Mouse (Mus musculus): ENCODE results near the gene Nrn1.

Nrn1 gene

DNA sequence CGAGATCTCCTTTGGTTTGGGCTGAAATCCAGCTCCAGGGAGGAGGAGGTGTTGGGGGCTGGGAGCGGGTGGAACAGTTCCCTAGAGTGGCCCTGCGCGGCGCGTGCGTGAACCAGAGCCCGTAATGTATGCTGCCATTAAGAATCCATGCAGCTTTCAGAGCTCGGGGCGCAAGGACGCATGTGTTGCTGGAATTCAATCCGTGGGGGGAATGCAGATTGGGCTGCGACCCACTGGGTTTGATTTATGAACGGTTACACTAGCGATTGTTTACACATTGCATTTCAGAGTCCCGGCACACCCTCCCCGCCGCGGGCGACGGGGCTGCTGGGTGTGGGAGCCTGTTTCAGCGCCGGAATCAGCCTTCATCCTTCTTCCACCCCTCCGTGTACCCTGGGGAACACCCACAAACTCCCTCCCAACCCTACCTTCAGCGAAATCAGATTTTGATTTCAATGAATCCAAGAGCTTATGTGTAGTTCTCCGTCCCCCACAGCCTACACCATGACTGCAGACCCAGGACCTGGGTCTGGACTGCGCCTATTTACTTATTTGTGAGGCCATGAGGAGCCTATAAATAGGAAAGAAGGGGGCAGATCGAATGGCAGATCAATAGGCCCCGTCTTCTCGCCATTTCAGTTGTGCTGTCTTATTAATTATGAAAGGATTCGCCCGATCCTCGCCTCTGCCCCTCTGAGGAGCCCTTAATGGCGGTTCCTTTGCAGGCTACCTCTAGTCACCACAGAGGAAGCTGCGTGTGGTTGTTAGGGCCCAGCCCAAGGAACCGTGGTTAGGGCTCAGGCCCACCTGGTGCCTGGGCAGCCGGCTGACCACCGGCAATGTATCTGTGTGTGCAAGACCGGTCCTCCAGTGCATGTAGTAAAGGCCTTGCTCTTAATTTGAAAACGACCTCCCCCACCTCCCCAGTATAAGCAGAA, 10.1 kb downstream of the Nrn1 start:
- in situ Hi-C loops (cut with MboI) = no loop called here

- in situ Hi-C loops (cut with MboI) = no loop called here
Measured at GRCm38 (mm10) chr13:36723726-36724300, 11.1 kb downstream of the Nrn1 start.

GRCm38 (mm10) chr13:36722309-36722708, 12.6 kb downstream of the Nrn1 start:
- in situ Hi-C loops (cut with MboI) = no loop called here

GRCm38 (mm10) chr13:36720297-36721017, 14.5 kb downstream of the Nrn1 start:
- in situ Hi-C loops (cut with MboI) = no loop called here

- in situ Hi-C loops (cut with MboI) = no loop called here
Measured at GRCm38 (mm10) chr13:36717376-36717775, 17.6 kb downstream of the Nrn1 start.

DNA sequence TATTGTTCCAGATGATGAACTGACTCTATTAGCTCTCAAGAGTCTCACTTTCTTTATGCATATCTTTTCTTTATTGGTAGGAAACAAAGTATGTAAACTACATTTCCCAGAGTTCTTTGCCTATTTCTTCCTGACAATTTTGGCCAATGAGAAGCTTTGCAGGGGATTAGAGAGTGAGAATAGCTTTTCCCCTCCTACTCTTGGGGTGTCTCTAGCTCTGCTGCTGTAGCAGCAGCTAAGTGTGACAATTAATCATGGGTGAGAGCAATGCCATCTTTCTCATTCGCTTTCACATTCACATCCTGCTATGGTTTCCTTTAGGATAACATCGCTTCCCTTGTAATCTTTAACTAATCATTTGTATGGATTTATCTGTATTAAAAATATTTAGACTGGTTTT, 18.2 kb downstream of the Nrn1 start:
- in situ Hi-C loops (cut with MboI) = no loop called here

DNA sequence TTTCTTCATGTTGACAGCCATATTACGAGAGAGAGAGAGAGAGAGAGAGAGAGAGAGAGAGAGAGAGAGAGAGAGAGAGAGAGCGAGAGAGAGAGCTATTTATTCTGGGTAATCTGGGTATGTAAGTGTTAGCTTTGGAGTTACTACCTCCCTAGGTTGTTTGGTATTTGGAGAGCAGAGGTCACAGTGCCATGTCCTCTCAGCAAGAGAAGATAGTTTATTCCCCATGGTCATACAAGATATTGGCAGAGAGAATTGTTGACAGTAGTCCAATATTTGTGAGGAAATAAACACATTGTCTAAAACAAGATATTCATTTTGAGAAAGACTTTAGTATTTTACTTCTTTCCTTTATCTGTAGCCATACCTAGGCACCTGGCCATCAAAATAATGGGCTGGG, 20.8 kb downstream of the Nrn1 start:
- in situ Hi-C loops (cut with MboI) = no loop called here

DNA sequence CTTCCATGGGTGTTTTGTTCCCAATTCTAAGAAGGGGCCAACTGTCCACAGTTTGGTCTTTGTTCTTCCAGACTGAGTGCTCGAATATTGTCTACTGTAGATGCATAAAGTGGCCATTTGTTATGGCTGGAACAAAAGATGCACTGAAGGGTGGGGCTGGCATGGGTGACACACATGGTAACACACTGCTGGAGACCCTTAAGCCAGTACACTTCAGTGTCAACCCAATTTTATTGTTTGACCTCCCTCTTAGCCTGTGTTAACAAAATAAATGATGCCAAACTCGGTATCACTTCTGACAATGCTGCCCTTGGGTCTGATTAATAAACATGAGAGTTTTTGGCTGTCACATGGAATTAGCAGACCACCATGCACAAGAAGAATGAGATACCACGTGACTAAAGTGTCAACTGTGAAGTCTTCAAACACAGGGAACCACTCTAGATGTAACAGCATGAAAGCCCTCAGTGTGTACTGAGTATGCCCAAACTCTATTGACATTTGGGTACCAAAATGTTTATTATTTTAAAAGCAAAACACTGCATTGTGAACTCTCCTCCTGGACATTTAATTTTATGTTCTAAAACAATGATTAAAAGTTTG, 27.7 kb downstream of the Nrn1 start:
- in situ Hi-C loops (cut with MboI) = no loop called here

- in situ Hi-C loops (cut with MboI) = no loop called here
Measured at GRCm38 (mm10) chr13:36696351-36696771, 38.6 kb downstream of the Nrn1 start.

GRCm38 (mm10) chr13:36695516-36696201, 39.3 kb downstream of the Nrn1 start:
- in situ Hi-C loops (cut with MboI) = no loop called here

GRCm38 (mm10) chr13:36683581-36683980, 51.4 kb downstream of the Nrn1 start:
- in situ Hi-C loops (cut with MboI) = no loop called here

DNA sequence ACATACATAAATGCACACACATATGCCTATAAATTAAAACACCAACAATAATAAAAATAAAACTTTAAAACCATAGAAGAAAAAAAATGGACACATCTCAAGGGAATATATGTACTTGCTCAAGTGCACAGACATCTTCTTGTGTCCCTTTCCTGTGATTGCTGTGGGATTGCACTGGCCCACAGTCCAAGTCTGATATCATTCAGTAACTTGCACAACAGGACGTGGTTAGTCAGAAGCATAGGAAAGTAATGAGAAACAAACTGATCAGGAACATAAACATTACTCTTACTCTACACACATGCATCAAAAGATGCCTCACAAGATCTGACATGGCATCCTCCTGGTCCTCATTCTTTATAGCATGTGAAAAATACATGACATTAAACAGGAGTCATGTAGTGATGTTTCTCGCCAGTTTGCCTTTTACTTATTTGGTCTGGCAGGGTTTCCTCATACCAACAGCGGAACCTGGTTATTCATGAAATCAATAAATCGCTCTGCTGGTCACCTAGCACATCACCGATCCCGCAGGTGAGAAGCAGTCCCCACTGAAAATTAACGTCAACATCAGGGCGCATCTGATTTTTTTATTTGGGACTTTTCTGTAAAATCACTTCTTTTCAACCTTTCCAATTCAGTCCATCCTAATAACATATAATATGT, 54.1 kb downstream of the Nrn1 start:
- in situ Hi-C loops (cut with MboI) = no loop called here

GRCm38 (mm10) chr13:36679345-36679744, 55.6 kb downstream of the Nrn1 start:
- in situ Hi-C loops (cut with MboI) = no loop called here

All from mature B cell (primary cell).